Mouse (Mus musculus) mammary gland, adult 2 months (tissue): ENCODE data around the gene Spn. TPM values are rescaled to one million over a fixed set of nuclear protein-coding genes. Genes with fewer than 3 reads are reported as not detected.

ENCODE experiments used
- polyA plus RNA-seq: library from polyadenylated mRNA; depleted of rRNA; stranded (reverse); fragments of >200 nt; gene quantifications from 2 replicates; pipeline ENCODE4 v1.2.3, GENCODE M21; 2012; ENCODE audit warnings: low replicate concordance; rRNA removed

Spn gene
- polyA plus RNA-seq = 27.8 and 37.7 TPM in 2 replicates

GRCm38 (mm10) chr7:127137262-127138017, at the start of gene Spn:
TSS of gene Spn (minus strand) at chr7:127137823.

DNA sequence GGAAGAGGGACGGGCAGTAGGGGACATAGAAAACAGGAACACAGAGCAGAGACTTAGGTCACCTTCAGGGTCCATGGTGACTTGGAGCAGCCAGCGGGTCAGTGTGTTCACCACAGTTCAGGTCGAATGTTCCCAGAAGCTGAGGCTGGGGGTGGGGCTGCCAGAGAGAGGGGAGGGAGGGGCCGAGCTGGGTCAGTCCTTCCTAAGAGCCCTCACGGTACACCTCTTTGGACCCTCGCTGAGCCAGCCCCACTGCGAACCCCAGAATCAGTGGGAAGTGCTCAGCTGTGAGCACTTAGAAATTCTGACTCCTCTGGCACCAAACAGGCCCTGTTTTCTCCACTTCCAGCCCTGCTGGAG, 15.7 kb downstream of the Spn start, which contains the start of gene Qprt:
Qprt (minus strand) TSS at position 316 of the 360 bp plus-strand sequence.

DNA sequence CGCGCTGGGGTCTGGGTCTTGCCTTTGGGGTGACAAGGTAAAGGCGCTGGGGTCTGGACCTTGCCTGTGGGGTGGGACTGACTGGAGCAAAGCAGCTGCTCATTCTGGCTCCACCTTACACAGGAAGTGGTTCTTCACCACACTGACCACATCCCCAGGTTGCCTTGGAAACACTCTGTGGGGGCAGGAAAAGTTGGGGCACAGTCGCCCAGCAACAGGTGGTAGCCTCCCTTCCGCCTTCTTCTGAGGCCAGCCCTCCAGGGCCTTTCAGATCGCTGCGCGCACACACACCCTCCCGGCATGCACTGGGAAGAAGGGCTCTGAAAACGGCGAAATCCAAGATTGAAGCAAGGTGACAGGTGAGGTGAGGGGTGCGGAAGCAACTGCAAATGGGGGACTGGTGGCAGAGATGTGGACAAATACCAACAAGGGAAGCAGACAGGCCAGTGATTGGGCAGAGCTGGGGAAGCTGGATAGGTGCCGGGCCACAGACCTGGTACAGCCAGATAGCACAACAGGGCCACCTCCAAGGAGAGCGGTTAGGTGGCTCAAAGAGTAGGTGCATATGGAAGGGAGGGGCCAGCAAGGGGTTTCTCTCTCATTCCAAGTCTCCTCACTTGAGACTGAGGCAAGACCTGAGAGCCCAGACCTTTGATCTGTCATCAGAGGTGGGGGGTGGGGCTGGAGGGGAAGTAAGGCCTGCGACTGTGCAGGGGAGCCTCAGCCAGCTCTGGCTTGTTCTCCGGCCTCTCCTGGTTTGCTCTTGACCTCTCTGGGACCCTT, 46.3 kb downstream of the Spn start, which contains the start of gene AI467606:
AI467606 (plus strand) TSS at position 246 of the 783 bp plus-strand sequence.

DNA sequence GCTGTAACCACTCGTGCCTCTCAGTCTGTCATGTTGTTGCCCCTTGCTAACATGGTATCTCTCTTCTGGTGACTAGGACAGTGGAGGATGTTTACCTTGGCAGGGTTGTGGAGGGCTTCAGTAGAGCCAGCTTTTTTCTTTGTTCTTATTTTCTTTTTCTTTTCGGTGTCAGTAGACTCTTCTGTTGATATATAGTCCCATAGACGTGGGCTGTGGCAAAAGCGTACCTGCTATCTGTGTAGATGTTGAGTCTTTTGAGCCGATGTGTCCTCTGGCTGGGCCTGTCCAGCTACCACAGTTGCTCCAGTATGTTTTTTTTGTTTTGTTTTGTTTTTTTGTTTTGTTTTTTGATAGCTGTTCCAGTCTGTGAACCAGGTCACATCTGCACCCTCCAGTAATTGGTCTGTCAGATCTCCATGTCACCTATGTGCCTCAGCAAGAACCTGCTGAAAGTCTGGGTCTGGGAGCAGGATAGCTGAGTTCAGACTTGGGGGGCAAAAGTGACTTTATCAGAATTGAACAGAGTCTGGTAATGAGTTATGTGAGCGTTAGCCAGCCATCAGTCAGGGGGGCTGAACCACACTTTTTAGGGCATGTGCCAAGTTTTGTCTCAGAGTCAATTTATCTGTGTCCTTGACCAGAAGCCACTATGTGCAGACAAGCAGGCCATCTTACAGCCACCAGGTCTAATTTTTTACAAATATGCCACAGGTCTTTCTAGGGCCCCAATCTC, 50.2 kb downstream of the Spn start, which contains the start of gene Zg16:
Zg16 (minus strand) TSS at position 51 of the 733 bp plus-strand sequence.

Other genes with a start within 250 kb of the Spn start
- gene Tmem219, start 214.9 kb downstream of the Spn start, polyA plus RNA-seq = 96.1 and 130 TPM in 2 replicates
- gene Kctd13, start 208.9 kb downstream of the Spn start, polyA plus RNA-seq = 24.1 and 31.6 TPM in 2 replicates
- gene Asphd1, start 188.2 kb downstream of the Spn start, polyA plus RNA-seq = 0.20 and 0.35 TPM in 2 replicates
- 3.1 and 3.5 TPM in 2 replicates for gene Sez6l2, start 187.3 kb downstream of the Spn start, polyA plus RNA-seq
- gene Cdipt, start 161.9 kb downstream of the Spn start, polyA plus RNA-seq = 251 and 278 TPM in 2 replicates
- gene Cdiptos, start 161.7 kb downstream of the Spn start, polyA plus RNA-seq = 0.82 and 3.2 TPM in 2 replicates
- gene Mvp, start 123.2 kb downstream of the Spn start, polyA plus RNA-seq = 90.2 and 123 TPM in 2 replicates
- 2.4 and 3.3 TPM in 2 replicates for gene Pagr1b, start 121.3 kb downstream of the Spn start, polyA plus RNA-seq
- 0.93 and 1.2 TPM in 2 replicates for gene Pagr1a, start 120.5 kb downstream of the Spn start, polyA plus RNA-seq
- gene Gm42742, start 116.7 kb downstream of the Spn start, polyA plus RNA-seq = 26.4 and 46.4 TPM in 2 replicates
- 22.2 and 31.3 TPM in 2 replicates for gene Prrt2, start 116.6 kb downstream of the Spn start, polyA plus RNA-seq
- gene Maz, start 110.8 kb downstream of the Spn start, polyA plus RNA-seq = 126 and 431 TPM in 2 replicates
- gene Kif22, start 95.4 kb downstream of the Spn start, polyA plus RNA-seq = 1.8 and 2.1 TPM in 2 replicates
- gene Zg16, start 50.5 kb downstream of the Spn start, polyA plus RNA-seq = 0.34 TPM in 1 of 2 replicates, not detected in the other
- gene AI467606, start 46.5 kb downstream of the Spn start, polyA plus RNA-seq = 52.3 and 188 TPM in 2 replicates
- 7.9 and 9.5 TPM in 2 replicates for gene Qprt, start 15.6 kb downstream of the Spn start, polyA plus RNA-seq
- gene Cd2bp2, start 58.2 kb upstream of the Spn start, polyA plus RNA-seq = 20.9 and 26.3 TPM in 2 replicates
- 33.9 and 43.0 TPM in 2 replicates for gene Tbc1d10b, start 70.6 kb upstream of the Spn start, polyA plus RNA-seq
- gene Mylpf, start 71.1 kb upstream of the Spn start, polyA plus RNA-seq = 1.2 and 1,692 TPM in 2 replicates
- 9.6 and 16.8 TPM in 2 replicates for gene Zfp553, start 95.2 kb upstream of the Spn start, polyA plus RNA-seq
- gene Sept1, start 95.3 kb upstream of the Spn start, polyA plus RNA-seq = 75.4 and 186 TPM in 2 replicates
- 47.0 and 163 TPM in 2 replicates for gene Zfp771, start 106.5 kb upstream of the Spn start, polyA plus RNA-seq
- 48.0 and 48.7 TPM in 2 replicates for gene Dctpp1, start 122.9 kb upstream of the Spn start, polyA plus RNA-seq
- gene Sephs2, start 136.2 kb upstream of the Spn start, polyA plus RNA-seq = 26.2 and 37.4 TPM in 2 replicates
- gene Itgal, start 158.4 kb upstream of the Spn start, polyA plus RNA-seq = 50.2 and 53.8 TPM in 2 replicates
- 28.7 and 45.9 TPM in 2 replicates for gene Zfp768, start 207.8 kb upstream of the Spn start, polyA plus RNA-seq
- gene Zfp747, start 238.2 kb upstream of the Spn start, polyA plus RNA-seq = 7.4 and 8.2 TPM in 2 replicates
- gene 9130019O22Rik, start 249.3 kb upstream of the Spn start, polyA plus RNA-seq = 4.1 TPM in 2 replicates